Comparison of ENCODE assay signal across 23 mouse cellular contexts in the genomic region with DNA sequence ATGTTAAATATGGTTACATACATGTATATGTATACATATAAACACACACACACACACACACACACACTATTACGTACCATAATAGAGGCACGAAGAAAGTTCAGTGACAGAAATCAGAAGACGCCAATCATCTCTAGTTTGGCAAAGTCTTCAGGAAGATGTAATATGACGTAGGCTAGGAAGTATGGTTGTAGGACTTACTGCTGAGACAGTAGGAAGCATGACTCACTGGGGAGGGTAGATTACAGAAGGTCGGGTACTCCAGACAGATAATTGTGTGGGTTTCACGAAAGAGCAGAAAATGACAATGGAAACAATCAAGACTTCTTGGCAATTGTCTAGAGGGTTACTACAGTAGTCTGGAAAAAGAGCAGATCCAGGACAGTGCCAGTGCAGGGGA. TPM values are rescaled to one million over a fixed set of nuclear protein-coding genes. Genes with fewer than 3 reads are reported as not detected.
DNase-seq lines count a peak whose midpoint lies in the region; ATAC-seq and TF ChIP-seq lines count a peak whose summit lies in the region.
"Had no signal": no experiment of that assay in that cellular context is flagged by ENCODE, and none has a peak within 500 bp of the region (broad histone marks: within the 10 kb centered on the region; RNA-seq: fewer than 3 reads in every experiment).

No protein-coding gene starts in this region.

- no peak for TF ChIP-seq POLR2A in myocyte (IDR thresholded peaks at IDR 0.05; ENCODE audit: insufficient read length, low read depth)

- peaks cover 88% of the 10 kb centered on the region for H3K79me2 ChIP-seq in myocyte (ENCODE audit: control insufficient read depth, insufficient read depth)

- H3K9me3 ChIP-seq in midbrain, embryonic 11.5 days (ENCODE audit: control insufficient read depth, low read length), result no peaks in the 10 kb centered on the region
- no peaks in the 10 kb centered on the region for H3K9me3 ChIP-seq in midbrain, embryonic 14.5 days (ENCODE audit: control insufficient read depth, low read length)
- H3K9me3 ChIP-seq: hindbrain, embryonic 12.5 days; liver, embryonic 12.5 days; megakaryocyte, embryonic 14.5 days had no signal

- H3K4me3 ChIP-seq in midbrain, embryonic 11.5 days (ENCODE audit: low read depth, low read length), result no peak overlapping the region
- H3K4me3 ChIP-seq in midbrain, embryonic 14.5 days (replicated peaks; ENCODE audit: low read depth, low read length), result no peak overlapping the region
- no peak overlapping the region for H3K4me3 ChIP-seq in myocyte
- H3K4me3 ChIP-seq: hindbrain, embryonic 12.5 days; liver, embryonic 12.5 days; megakaryocyte, embryonic 14.5 days had no signal

- DNase-seq in heart, adult 11 months, result peak; percentile 68
- DNase-seq in heart, adult 8-10 months (ENCODE audit: low spot score), result no peak
- peak; percentile 72 for DNase-seq in midbrain, embryonic 11.5 days (ENCODE audit: low spot score, missing footprints)
- no peak for DNase-seq in midbrain, embryonic 14.5 days
- DNase-seq in kidney, postnatal 36 days, result no peak
- DNase-seq in adrenal gland, adult 8-10 months, result no peak
- DNase-seq: adrenal gland, postnatal 25 days; cerebellum, adult 18-20 months; cerebellum, postnatal 25 days; kidney, adult 11 months; left cerebral cortex, postnatal 4 days; lung, postnatal 10 days; right cerebral cortex, postnatal 14 days; spleen, adult 18-20 months; thymus, adult 2 months had no signal

- no peak overlapping the region for H3ac ChIP-seq in myocyte (ENCODE audit: control insufficient read depth, insufficient read length)

- no peak overlapping the region for H3K4me2 ChIP-seq in midbrain, embryonic 11.5 days
- H3K4me2 ChIP-seq in midbrain, embryonic 14.5 days (ENCODE audit: low read length), result no peak overlapping the region
- peak overlapping the region; percentile 94 for H3K4me2 ChIP-seq in myocyte (ENCODE audit: low read depth)
- H3K4me2 ChIP-seq: hindbrain, embryonic 12.5 days; liver, embryonic 12.5 days had no signal

- WGBS in midbrain, embryonic 11.5 days, result 91% methylated on average over 6 of the region's 6 CpGs
- 94% methylated on average over 6 of the region's 6 CpGs for WGBS in midbrain, embryonic 14.5 days

- no peak overlapping the region for H3K27ac ChIP-seq in midbrain, embryonic 11.5 days (ENCODE audit: low read depth, low read length)
- H3K27ac ChIP-seq in midbrain, embryonic 14.5 days (replicated peaks; ENCODE audit: low read depth, low read length), result no peak overlapping the region
- H3K27ac ChIP-seq: hindbrain, embryonic 12.5 days; kidney, postnatal 0 days; liver, embryonic 12.5 days had no signal

- no peaks in the 10 kb centered on the region for H3K36me3 ChIP-seq in midbrain, embryonic 11.5 days (ENCODE audit: control insufficient read depth, insufficient read depth, low read length)
- H3K36me3 ChIP-seq in midbrain, embryonic 14.5 days (ENCODE audit: control insufficient read depth, insufficient read depth, low read length), result no peaks in the 10 kb centered on the region
- H3K36me3 ChIP-seq in myocyte (ENCODE audit: control insufficient read depth, insufficient read depth), result peaks cover 7% of the 10 kb centered on the region
- H3K36me3 ChIP-seq: hindbrain, embryonic 12.5 days; liver, embryonic 12.5 days had no signal

- H3K9ac ChIP-seq in midbrain, embryonic 11.5 days (ENCODE audit: low read length), result no peak overlapping the region
- no peak overlapping the region for H3K9ac ChIP-seq in midbrain, embryonic 14.5 days (replicated peaks; ENCODE audit: low read length)
- H3K9ac ChIP-seq: hindbrain, embryonic 12.5 days; liver, embryonic 12.5 days had no signal

- H3K27me3 ChIP-seq in midbrain, embryonic 11.5 days (ENCODE audit: control insufficient read depth, insufficient read depth, low read length), result no peaks in the 10 kb centered on the region
- no peaks in the 10 kb centered on the region for H3K27me3 ChIP-seq in midbrain, embryonic 14.5 days (ENCODE audit: control insufficient read depth, insufficient read depth, low read length)
- H3K27me3 ChIP-seq in myocyte (ENCODE audit: control insufficient read depth, insufficient read depth, insufficient read length), result no peaks in the 10 kb centered on the region
- H3K27me3 ChIP-seq: hindbrain, embryonic 12.5 days; Patski had no signal

- ATAC-seq in midbrain, embryonic 11.5 days (ENCODE audit: low FRiP score), result no peak
- no peak for ATAC-seq in midbrain, embryonic 14.5 days (ENCODE audit: low FRiP score, low TSS enrichment)
- ATAC-seq in common myeloid progenitor, adult 5-6 weeks (replicated peaks; ENCODE audit: low read depth, poor library complexity, severe bottlenecking), result peak; percentile 30; the same call in 1 of the 2 replicates
- ATAC-seq: liver, embryonic 12.5 days; midbrain, embryonic 16.5 days; Patski had no signal

- H3K4me1 ChIP-seq in midbrain, embryonic 11.5 days (ENCODE audit: control insufficient read depth, insufficient read depth, low read length), result no peaks in the 10 kb centered on the region; the same call in 1 of the 2 replicates
- H3K4me1 ChIP-seq in midbrain, embryonic 14.5 days (ENCODE audit: control insufficient read depth, insufficient read depth, low read length), result no peaks in the 10 kb centered on the region
- H3K4me1 ChIP-seq: liver, embryonic 12.5 days had no signal

TF ChIP-seq in myocyte, 11 proteins besides CTCF, POLR2A, EP300 and RAD21:
- TF ChIP-seq MAX (IDR thresholded peaks at IDR 0.05; ENCODE audit: low read depth) (no peak), POLR2AphosphoS2 (IDR thresholded peaks at IDR 0.05; ENCODE audit: insufficient read length, low read depth) (no peak), MYOD1 (IDR thresholded peaks at IDR 0.05; ENCODE audit: control insufficient read depth in 1 of 3, insufficient read length in 2 of 3, low read depth in 2 of 3) (no peak), SRF (IDR thresholded peaks at IDR 0.05; ENCODE audit: control insufficient read depth, insufficient read length, low read depth) (no peak), USF1 (IDR thresholded peaks at IDR 0.05; ENCODE audit: low read depth) (no peak), CEBPB (IDR thresholded peaks at IDR 0.05; ENCODE audit: insufficient read depth, poor library complexity, severe bottlenecking) (no peak), E2F4 (IDR thresholded peaks at IDR 0.05; ENCODE audit: insufficient read depth) (no peak), MYOG (IDR thresholded peaks at IDR 0.05; ENCODE audit: control insufficient read depth in 1 of 3, insufficient read depth in 1 of 3, insufficient read length in 2 of 3, low read depth in 2 of 3) (no peak), TCF3 (IDR thresholded peaks at IDR 0.05; ENCODE audit: insufficient read length, low read depth) (no peak), REST (IDR thresholded peaks at IDR 0.05; ENCODE audit: insufficient read depth, insufficient read length) (no peak), TCF12 (IDR thresholded peaks at IDR 0.05; ENCODE audit: insufficient read depth, poor library complexity, severe bottlenecking) (no peak)

RNA-seq across cellular contexts. Expression of a gene that starts 6.0 kb away (rescaled TPM):
- total RNA-seq in heart, adult 8-10 months (2022), result 10 to 100 TPM; 14.4 to 17.5 (median 15.6) TPM
- polyA plus RNA-seq in midbrain, embryonic 11.5 days (2014; fragmentation: Nextera tagmentation; extraction: Ambion mirVana), result 7.0 and 7.7 TPM in 2 replicates
- polyA plus RNA-seq in midbrain, embryonic 14.5 days (2014; fragmentation: Nextera tagmentation; extraction: Ambion mirVana), result 0.86 and 1.1 TPM in 2 replicates
- total RNA-seq in common myeloid progenitor, adult 5-6 weeks (2017), result 15.6 and 18.0 TPM in 2 replicates
- 26.9 TPM for polyA plus RNA-seq in myocyte (2012; fragmentation: generic; extraction: Trizol)
- total RNA-seq in adrenal gland, adult 8-10 months (2022), result 10 to 100 TPM; 40.3 to 67.0 (median 50.5) TPM

Comparison
In these comparisons a context has a peak if more than half of its experiments do, and no peak if none do; other contexts are left out.
1. DNase-seq: peak in heart, adult 11 months (single experiment) and midbrain, embryonic 11.5 days (single experiment); none in heart, adult 8-10 months (single experiment), midbrain, embryonic 14.5 days (single experiment), kidney, postnatal 36 days (0 of 2) and adrenal gland, adult 8-10 months (single experiment).